Mouse (Mus musculus) embryonic facial prominence, embryonic 12.5 days (tissue): Measurements from ENCODE around the gene Dst. TPM values are rescaled to one million over a fixed set of nuclear protein-coding genes. Genes with fewer than 3 reads are reported as not detected.

Experiments
- ATAC-seq: fragments of 200-750 bp; cut with Nextera tagmentation; 2 replicates; pipeline ENCODE4 v1.8.0; 2017; ENCODE audit not compliant: insufficient number of reproducible peaks, insufficient read depth, low FRiP score, low TSS enrichment
- H3K27ac ChIP-seq: fragments of 300-500 bp; sonication (generic); 2 replicates; pipeline ENCODE4 v1.5.1; 2016; ENCODE audit warnings: mild to moderate bottlenecking
- H3K27me3 ChIP-seq: fragments of 300-500 bp; sonication (generic); 2 replicates; pipeline ENCODE4 v1.6.1; 2016; ENCODE audit warnings: mild to moderate bottlenecking, moderate library complexity
- H3K36me3 ChIP-seq: fragments of 300-500 bp; sonication (generic); 2 replicates; pipeline ENCODE4 v1.6.1; 2016; ENCODE audit warnings: mild to moderate bottlenecking
- H3K4me1 ChIP-seq: fragments of 300-500 bp; sonication (generic); 2 replicates; pipeline ENCODE4 v1.6.1; 2016
- H3K4me2 ChIP-seq: fragments of 300-500 bp; sonication (generic); replicated peaks from 2 replicates; pipeline ENCODE4 v1.6.1; 2016; ENCODE audit warnings: mild to moderate bottlenecking, moderate library complexity
- H3K4me3 ChIP-seq: fragments of 300-500 bp; sonication (generic); 2 replicates; pipeline ENCODE4 v1.5.1; 2016; ENCODE audit warnings: mild to moderate bottlenecking
- H3K9ac ChIP-seq: fragments of 300-500 bp; sonication (generic); 2 replicates; pipeline ENCODE4 v1.6.1; 2016; ENCODE audit warnings: mild to moderate bottlenecking, moderate library complexity
- H3K9me3 ChIP-seq: fragments of 300-500 bp; sonication (generic); 2 replicates; pipeline ENCODE4 v1.6.1; 2016; ENCODE audit warnings: mild to moderate bottlenecking, moderate library complexity
- WGBS: fragments of 180-500 bp; shearing (Covaris S2); methylation state at CpG from one replicate; pipeline ENCODE4 v1.1.7; 2016; 5-methylcytosine and 5-hydroxymethylcytosine counted together
- polyA plus RNA-seq: library from polyadenylated mRNA; unstranded; fragments of >200 nt; fragmentation: Nextera tagmentation; extraction: Ambion mirVana; gene quantifications from 2 replicates; pipeline ENCODE4 v1.2.1, GENCODE M21; 2016

The Dst gene
- polyA plus RNA-seq, 1 experiment from 2014 or later, result 25.8 TPM

DNA sequence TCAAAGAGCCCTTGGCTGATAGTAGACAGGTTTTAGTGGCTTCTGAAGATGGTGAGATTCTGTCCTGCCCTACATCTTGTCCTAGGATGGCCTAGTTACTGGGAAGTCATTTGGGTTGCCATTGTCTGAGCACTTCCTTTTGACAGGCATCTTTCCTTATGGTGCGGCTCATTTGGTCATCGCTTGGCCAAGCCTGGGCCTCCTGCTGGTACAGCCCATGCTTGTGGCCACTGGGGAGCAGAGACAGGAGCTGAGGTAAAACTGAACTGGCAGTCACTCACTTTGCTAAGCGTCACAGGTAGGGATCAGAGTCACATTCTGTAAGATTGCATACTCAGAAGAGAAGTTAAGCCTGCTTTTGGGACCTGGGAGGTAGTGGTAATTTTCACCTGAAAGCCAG is 24.2 kb downstream of the Dst start:
- no peak for ATAC-seq

GRCm38 (mm10) chr1:33932845-33933499 is 24.9 kb downstream of the Dst start:
- WGBS, result 86% methylated on average over 14 of the region's 14 CpGs
- Histone ChIP-seq H3K4me3 (no peak overlapping the region), H3K4me1 (no peaks in the 10 kb centered on the region), H3K27me3 (no peaks in the 10 kb centered on the region), H3K27ac (no peak overlapping the region), H3K9me3 (no peaks in the 10 kb centered on the region), H3K36me3 (no peaks in the 10 kb centered on the region), H3K9ac (no peak overlapping the region), H3K4me2 (no peak overlapping the region)
- ATAC-seq, result no peak

More for the DNA sequence above, 24.2 kb downstream of the Dst start:
- WGBS, result 88% methylated on average over 3 of the region's 3 CpGs
- H3K4me3 ChIP-seq, result no peak overlapping the region
- H3K4me1 ChIP-seq, result no peaks in the 10 kb centered on the region
- H3K27ac ChIP-seq, result no peak overlapping the region
- no peak overlapping the region for H3K9ac ChIP-seq
- no peak overlapping the region for H3K4me2 ChIP-seq
- H3K27me3 ChIP-seq, result no peaks in the 10 kb centered on the region
- no peaks in the 10 kb centered on the region for H3K36me3 ChIP-seq
- H3K9me3 ChIP-seq, result no peaks in the 10 kb centered on the region

- no peaks in the 10 kb centered on the region for H3K27me3 ChIP-seq
- H3K36me3 ChIP-seq, result no peaks in the 10 kb centered on the region
- no peaks in the 10 kb centered on the region for H3K9me3 ChIP-seq
- ATAC-seq, result no peak
- WGBS, result 90% methylated on average over 3 of the region's 3 CpGs
- no peak overlapping the region for H3K4me2 ChIP-seq
- H3K27ac ChIP-seq, result no peak overlapping the region
- no peak overlapping the region for H3K9ac ChIP-seq
- no peak overlapping the region for H3K4me3 ChIP-seq
- H3K4me1 ChIP-seq, result no peaks in the 10 kb centered on the region
Measured at GRCm38 (mm10) chr1:33935946-33936345, 27.9 kb downstream of the Dst start.

DNA sequence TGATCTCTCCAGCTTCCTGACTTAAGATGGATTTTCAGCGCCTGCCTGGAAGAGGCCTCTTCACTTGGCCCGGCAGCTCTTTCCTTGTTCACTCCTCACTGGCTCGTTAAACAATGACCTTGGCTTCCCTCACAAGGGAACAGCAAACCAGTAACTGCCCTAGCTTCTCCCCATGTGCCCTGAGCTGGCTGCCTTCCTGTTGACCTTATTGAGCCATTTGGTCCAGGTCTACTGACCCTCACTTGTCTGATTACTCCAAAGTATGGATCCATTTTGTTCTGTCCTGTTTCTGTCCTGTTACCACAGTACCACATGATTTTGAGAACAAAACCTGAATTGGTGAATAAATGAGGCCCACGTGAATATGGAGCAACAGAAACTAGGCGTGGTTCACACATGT is 31.8 kb downstream of the Dst start:
- no peak for ATAC-seq
- Histone ChIP-seq H3K4me2 (no peak overlapping the region), H3K36me3 (no peaks in the 10 kb centered on the region), H3K4me3 (no peak overlapping the region), H3K27ac (no peak overlapping the region), H3K9me3 (no peaks in the 10 kb centered on the region), H3K9ac (no peak overlapping the region), H3K4me1 (no peaks in the 10 kb centered on the region), H3K27me3 (no peaks in the 10 kb centered on the region)
- 85% methylated on average over 5 of the region's 5 CpGs for WGBS

DNA sequence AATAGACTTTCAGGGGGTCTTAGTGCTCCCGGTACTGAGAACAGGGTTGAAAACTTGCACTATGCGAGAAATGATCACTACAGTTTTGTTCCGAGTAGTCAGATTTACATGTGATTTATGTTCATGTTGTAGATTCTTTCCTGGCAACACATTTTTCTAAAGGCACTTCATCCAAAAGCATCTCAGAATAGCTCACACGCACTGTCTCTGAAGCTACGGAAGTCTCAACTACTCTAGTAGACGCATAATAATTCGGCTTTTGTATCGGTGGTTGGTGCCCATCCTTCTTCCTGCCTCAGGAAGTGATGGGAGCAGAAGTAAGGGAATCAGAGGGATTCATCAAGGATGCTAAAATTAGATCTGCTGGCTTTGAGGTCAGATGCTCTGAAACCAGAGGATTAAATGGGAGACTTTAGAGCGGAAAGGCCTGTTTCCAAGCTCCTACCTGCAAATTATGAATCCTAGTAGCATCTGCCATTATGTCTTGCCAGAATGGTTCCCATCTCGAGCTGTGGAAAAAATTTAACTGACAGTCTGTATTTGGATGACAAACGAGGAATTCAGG is 32.4 kb downstream of the Dst start:
- no peaks in the 10 kb centered on the region for H3K9me3 ChIP-seq
- H3K4me3 ChIP-seq, result no peak overlapping the region
- H3K36me3 ChIP-seq, result no peaks in the 10 kb centered on the region
- no peaks in the 10 kb centered on the region for H3K27me3 ChIP-seq
- WGBS, result 83% methylated on average over 11 of the region's 11 CpGs
- no peak overlapping the region for H3K9ac ChIP-seq
- no peak for ATAC-seq
- H3K4me1 ChIP-seq, result no peaks in the 10 kb centered on the region
- H3K4me2 ChIP-seq, result no peak overlapping the region
- H3K27ac ChIP-seq, result no peak overlapping the region

DNA sequence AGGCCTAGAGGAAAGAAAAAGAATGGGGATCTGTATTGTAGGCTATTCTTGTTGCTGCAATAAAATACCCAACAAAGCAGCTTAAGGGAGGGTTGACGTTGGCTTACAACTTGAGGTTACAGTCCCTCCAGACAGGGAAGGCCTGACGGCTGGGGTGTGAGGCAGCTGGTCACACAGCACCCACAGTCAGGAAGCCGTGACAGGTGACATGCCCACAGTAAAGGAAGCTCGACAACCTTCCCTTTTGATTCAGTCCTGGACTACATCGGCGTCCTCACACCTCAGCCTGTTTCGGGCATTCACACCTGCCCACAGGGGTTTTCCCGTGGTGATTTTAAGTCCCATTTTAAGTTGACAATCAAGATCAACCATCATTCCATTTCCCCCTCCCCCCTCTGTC is 34.6 kb downstream of the Dst start:
- no peaks in the 10 kb centered on the region for H3K27me3 ChIP-seq
- no peaks in the 10 kb centered on the region for H3K36me3 ChIP-seq
- ATAC-seq, result no peak
- no peak overlapping the region for H3K27ac ChIP-seq
- no peak overlapping the region for H3K4me3 ChIP-seq
- H3K4me2 ChIP-seq, result no peak overlapping the region
- no peak overlapping the region for H3K9ac ChIP-seq
- no peaks in the 10 kb centered on the region for H3K9me3 ChIP-seq
- H3K4me1 ChIP-seq, result no peaks in the 10 kb centered on the region
- 83% methylated on average over 8 of the region's 8 CpGs for WGBS

DNA sequence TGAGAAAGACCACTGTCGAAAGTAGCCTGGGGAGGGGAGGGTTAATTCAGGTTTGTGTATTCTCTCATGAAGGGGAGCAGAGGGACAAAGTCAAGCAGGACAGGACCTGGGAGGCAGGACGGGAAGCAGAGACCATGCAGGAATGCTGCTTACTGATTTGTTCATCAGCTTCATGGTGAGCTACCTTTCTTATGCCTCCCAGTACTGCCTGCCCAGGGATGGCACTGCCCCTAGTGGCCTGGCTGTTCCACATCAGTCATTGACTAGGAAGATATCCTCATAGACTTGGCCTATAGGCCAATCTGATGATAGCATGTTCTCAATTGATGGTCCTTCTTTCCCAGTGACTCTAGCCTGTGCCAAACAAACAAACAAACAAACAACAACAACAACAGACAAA is 35.9 kb downstream of the Dst start:
- H3K9ac ChIP-seq, result no peak overlapping the region
- H3K36me3 ChIP-seq, result no peaks in the 10 kb centered on the region
- H3K4me1 ChIP-seq, result no peaks in the 10 kb centered on the region
- ATAC-seq, result no peak
- no peak overlapping the region for H3K4me2 ChIP-seq
- no peak overlapping the region for H3K27ac ChIP-seq
- H3K27me3 ChIP-seq, result no peaks in the 10 kb centered on the region
- no peaks in the 10 kb centered on the region for H3K9me3 ChIP-seq
- no peak overlapping the region for H3K4me3 ChIP-seq
- WGBS, result 80% methylated on average over 2 of the region's 2 CpGs

DNA sequence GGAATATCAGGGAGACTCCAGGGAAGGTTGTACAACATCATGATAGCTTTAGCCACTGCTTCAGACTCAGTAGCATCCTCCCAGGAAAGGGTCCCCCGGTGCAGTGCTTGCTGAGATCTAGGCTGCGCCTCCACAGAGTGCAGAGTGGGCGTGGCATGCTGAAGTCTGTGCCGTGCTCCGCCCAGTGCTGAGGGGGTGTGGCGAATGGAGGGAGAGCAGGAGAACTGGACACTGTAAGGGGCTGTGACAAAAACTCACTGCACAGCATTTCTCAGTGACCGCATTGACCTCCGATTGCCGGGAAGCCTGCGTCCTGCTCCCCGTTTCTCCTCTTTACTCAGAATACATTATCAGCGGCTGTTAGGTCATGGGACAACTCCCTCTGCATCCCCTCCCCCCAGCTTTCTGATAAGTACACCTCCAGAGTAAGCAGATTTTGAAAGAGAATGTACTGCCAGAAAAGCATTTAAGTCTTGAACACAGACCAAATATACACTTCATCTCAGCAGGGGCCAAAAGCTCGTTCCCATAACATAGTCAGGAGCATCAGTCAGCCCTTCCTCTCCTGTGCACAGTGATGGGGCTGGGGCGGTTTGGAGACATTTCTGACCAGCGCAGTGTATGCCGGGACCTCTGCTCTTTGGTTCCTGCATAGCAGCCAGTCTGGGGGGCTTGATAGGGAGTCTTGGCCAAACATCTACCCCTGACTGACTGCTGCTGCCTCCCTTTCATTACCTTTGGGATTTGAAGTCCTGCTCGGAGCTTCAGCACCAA is 37.1 kb downstream of the Dst start:
- WGBS, result 66% methylated on average over 17 of the region's 17 CpGs
- Histone ChIP-seq H3K27me3 (no peaks in the 10 kb centered on the region), H3K4me1 (no peaks in the 10 kb centered on the region), H3K9ac (no peak overlapping the region), H3K9me3 (no peaks in the 10 kb centered on the region), H3K4me2 (no peak overlapping the region), H3K27ac (no peak overlapping the region), H3K36me3 (no peaks in the 10 kb centered on the region), H3K4me3 (no peak overlapping the region)
- ATAC-seq, result peak; percentile 77

DNA sequence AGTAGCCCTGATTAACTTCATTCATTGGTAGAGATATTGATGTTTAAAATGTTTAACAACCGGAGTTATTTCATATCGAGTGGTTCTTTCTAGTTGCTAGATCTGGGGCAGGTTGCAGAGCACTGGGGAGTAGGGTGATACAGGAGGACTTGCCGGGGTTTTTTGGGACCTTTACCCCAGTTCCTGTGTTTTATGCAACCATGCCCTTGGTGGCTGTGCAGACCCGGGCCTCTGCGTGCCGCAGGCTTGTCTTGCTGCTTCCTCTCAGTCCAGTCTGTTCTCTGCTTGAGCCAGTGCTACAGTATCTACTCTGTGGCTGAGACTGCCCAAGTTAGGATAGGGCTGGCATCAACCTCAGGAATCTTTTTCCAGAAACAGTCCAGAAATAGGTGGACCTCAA is 37.7 kb downstream of the Dst start:
- H3K9me3 ChIP-seq, result no peaks in the 10 kb centered on the region
- no peaks in the 10 kb centered on the region for H3K36me3 ChIP-seq
- H3K4me1 ChIP-seq, result no peaks in the 10 kb centered on the region
- no peak overlapping the region for H3K9ac ChIP-seq
- no peak for ATAC-seq
- H3K27me3 ChIP-seq, result no peaks in the 10 kb centered on the region
- no peak overlapping the region for H3K27ac ChIP-seq
- 87% methylated on average over 6 of the region's 6 CpGs for WGBS
- H3K4me2 ChIP-seq, result no peak overlapping the region
- no peak overlapping the region for H3K4me3 ChIP-seq

DNA sequence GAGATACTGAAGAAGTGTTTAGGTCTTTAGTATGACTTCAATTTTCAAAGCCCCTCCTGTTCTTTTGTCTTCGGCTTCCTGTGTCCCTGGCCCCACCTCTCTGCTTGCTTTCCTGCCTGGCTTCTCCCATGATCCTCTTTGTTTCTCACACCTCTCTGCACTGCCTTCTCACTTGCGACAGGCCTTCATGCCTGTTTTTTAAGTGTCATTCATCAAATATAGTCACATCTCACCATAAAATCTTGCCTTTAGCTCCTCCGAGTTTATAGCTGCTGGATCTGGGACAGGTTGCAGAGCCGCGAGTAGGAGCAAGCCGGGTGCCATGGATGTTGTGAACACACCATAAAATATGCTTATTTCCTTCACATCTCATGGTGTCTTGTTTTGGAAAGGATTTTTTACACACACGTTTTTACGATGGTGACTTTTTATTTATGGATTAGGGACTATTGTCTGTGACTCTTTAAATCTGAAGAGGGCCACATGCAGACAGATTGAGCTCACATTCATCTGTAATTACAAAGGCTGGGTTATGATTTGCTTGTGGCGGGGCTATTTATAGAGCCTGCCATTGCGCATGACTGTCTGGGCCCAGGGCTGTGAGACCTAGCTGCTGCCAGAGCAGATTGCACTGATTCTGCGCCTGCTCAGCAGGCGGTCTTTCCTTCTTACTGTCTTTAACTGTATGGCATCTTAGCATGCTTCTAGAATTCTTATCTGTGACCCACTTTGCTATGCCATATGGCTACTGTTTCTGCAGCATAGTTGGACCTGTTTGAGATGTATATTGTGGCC is 38.8 kb downstream of the Dst start:
- H3K36me3 ChIP-seq, result no peaks in the 10 kb centered on the region
- H3K4me3 ChIP-seq, result no peak overlapping the region
- H3K4me1 ChIP-seq, result no peaks in the 10 kb centered on the region
- H3K9me3 ChIP-seq, result no peaks in the 10 kb centered on the region
- ATAC-seq, result no peak
- H3K9ac ChIP-seq, result no peak overlapping the region
- 88% methylated on average over 12 of the region's 12 CpGs for WGBS
- no peak overlapping the region for H3K27ac ChIP-seq
- no peaks in the 10 kb centered on the region for H3K27me3 ChIP-seq
- H3K4me2 ChIP-seq, result no peak overlapping the region

GRCm38 (mm10) chr1:33947838-33948237 is 39.8 kb downstream of the Dst start:
- no peak overlapping the region for H3K4me2 ChIP-seq
- H3K27me3 ChIP-seq, result no peaks in the 10 kb centered on the region
- no peaks in the 10 kb centered on the region for H3K36me3 ChIP-seq
- H3K9me3 ChIP-seq, result no peaks in the 10 kb centered on the region
- H3K4me3 ChIP-seq, result no peak overlapping the region
- ATAC-seq, result no peak
- no peak overlapping the region for H3K9ac ChIP-seq
- WGBS, result 89% methylated on average over 6 of the region's 6 CpGs
- no peak overlapping the region for H3K27ac ChIP-seq
- H3K4me1 ChIP-seq, result no peaks in the 10 kb centered on the region
